Mouse (Mus musculus): ENCODE measurements around the gene Gng10.

The Gng10 gene

GRCm38 (mm10) chr4:59034918-59035785, at the start of gene Gng10:
Gng10 (plus strand) TSS chr4:59035088.
- peak; percentile 28 for DNase-seq

- peak; percentile 54 for DNase-seq
These were observed 49.7 kb upstream of the Gng10 start for GRCm38 (mm10) chr4:58985157-58985648.

- peak; percentile 81 for DNase-seq
These were observed 48.2 kb upstream of the Gng10 start, which contains the start of gene Ptgr1 for GRCm38 (mm10) chr4:58986540-58987190. Ptgr1 (minus strand) TSS chr4:58987119.

- peak; percentile 43 for DNase-seq
These were observed 45.5 kb upstream of the Gng10 start for GRCm38 (mm10) chr4:58989303-58989898.

- no peak for DNase-seq
These were observed 44.1 kb upstream of the Gng10 start for GRCm38 (mm10) chr4:58990609-58991434.

- DNase-seq = no peak
These were observed 42.7 kb upstream of the Gng10 start for GRCm38 (mm10) chr4:58992195-58992594.

- no peak for DNase-seq
These were observed 40.1 kb upstream of the Gng10 start, which contains the start of gene Dnajc25 for GRCm38 (mm10) chr4:58994762-58995161. Dnajc25 (plus strand) TSS chr4:58995062.

- DNase-seq = no peak
These were observed 39.6 kb upstream of the Gng10 start for GRCm38 (mm10) chr4:58995251-58995693.

GRCm38 (mm10) chr4:58997081-58997480, 37.8 kb upstream of the Gng10 start:
- DNase-seq = peak; percentile 25

- no peak for DNase-seq
These were observed 36.2 kb upstream of the Gng10 start for GRCm38 (mm10) chr4:58998688-58999087.

- peak; percentile 53 for DNase-seq
These were observed 35.2 kb upstream of the Gng10 start for GRCm38 (mm10) chr4:58999686-59000085.

GRCm38 (mm10) chr4:59000614-59001013, 34.3 kb upstream of the Gng10 start:
- no peak for DNase-seq

- DNase-seq = peak; percentile 89
These were observed 31.7 kb upstream of the Gng10 start, which contains the start of gene Gm20503 for GRCm38 (mm10) chr4:59002948-59003805. Gm20503 (plus strand) TSS chr4:59003210.

- DNase-seq = no peak
These were observed 31.1 kb upstream of the Gng10 start for GRCm38 (mm10) chr4:59003806-59004200.

- DNase-seq = no peak
These were observed 28.7 kb upstream of the Gng10 start for GRCm38 (mm10) chr4:59006211-59006610.

GRCm38 (mm10) chr4:59007016-59007415, 27.9 kb upstream of the Gng10 start:
- no peak for DNase-seq

GRCm38 (mm10) chr4:59007974-59008373, 26.9 kb upstream of the Gng10 start:
- DNase-seq = no peak

GRCm38 (mm10) chr4:59009186-59009585, 25.7 kb upstream of the Gng10 start:
- no peak for DNase-seq

- DNase-seq = no peak
These were observed 25.2 kb upstream of the Gng10 start for GRCm38 (mm10) chr4:59009696-59010095.

GRCm38 (mm10) chr4:59011446-59011845, 23.4 kb upstream of the Gng10 start:
- no peak for DNase-seq

GRCm38 (mm10) chr4:59015181-59015580, 19.7 kb upstream of the Gng10 start:
- DNase-seq = no peak
